Mouse (Mus musculus): Measurements from ENCODE around the gene Sclt1.
A peak's percentile ranks its signal among the peaks of the same experiment; 100 is the strongest.
"Not testable (repeated sequence)": the region's sequence is repeated elsewhere in the genome, so short reads cannot be mapped to it uniquely, and the experiment has no call there.

Sclt1 gene

DNA sequence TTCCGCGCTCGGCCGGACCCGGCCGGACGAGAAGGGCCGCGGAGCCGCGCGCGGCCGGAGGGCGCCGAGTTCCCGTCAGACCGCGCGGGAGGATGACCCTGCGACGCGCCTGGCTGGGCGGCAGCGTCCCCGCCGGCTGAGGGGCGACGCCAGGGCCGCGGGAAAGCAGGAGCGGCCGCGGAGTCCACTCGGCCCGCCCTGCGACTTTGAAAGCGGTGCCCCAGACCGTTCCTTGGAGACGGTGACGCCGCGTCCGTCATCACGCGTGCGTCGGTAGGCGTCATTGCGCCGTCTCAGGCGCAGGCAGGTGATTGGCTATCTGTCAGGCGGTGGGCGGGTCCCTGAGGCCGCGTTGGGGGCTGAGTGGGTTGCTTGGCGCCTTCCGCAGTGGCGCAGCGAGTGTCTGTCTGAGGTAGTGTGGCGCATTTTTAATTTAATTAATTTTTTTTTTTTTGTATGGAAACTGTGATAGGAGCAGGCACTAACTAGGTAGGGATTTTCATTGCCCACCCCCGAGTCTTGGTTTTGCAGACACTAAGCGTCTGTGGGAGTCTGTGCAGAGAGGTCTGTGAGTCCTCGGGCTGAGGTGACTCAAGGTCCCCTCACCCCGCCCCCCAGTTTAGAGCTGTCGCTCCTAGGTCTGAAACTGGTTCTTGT lies at the start of gene Sclt1, which contains the start of gene D3Ertd751e:
Gene Sclt1, minus strand, starts transcription at position 237 of the 657 bp plus-strand sequence.
Gene D3Ertd751e, plus strand, starts transcription at position 334 of the 657 bp plus-strand sequence.
- peak; percentile 96 to 98 for DNase-seq (ENCODE audit: low spot score in 2 of 2)

DNA sequence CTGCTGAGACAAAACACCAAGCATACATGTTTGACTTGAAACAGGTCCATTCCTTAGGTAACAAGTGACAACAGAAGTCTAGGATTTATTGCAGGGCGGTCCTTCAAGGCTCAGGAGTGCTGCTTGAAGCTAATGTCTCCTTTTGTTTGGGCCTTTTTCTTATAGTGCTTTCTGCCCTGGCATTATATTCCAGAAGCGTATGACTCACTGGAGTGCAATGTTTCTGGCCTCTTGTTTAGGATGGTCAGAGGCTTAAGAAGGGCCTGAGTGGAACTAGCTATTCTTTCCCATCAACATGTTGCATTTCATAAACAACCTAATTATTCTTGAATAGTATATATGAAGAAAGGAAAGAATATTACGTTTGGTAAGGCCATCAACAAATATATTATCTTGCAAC lies 19.8 kb upstream of the Sclt1 start:
- no peak for DNase-seq (ENCODE audit: low spot score in 2 of 2)

DNA sequence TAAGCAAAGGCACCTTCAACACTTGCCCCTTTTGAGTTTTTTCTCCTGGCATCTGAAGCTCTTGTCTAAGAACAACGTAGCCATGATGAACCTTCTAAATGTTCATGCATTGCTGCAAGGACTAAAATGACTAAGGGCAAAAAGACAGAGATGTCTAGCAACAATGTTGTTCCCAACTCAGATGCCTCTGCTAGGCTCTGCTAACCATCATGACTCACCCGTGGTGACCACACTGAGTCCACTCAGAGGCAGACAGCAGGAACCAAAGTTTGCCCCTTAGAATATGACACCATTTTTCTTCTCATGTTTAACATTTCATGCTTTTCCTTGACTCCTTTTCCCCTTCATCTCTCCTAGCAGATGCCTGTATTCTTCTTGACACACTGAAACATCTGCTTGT lies 12.2 kb upstream of the Sclt1 start:
- DNase-seq (ENCODE audit: low spot score in 2 of 2): no peak

DNA sequence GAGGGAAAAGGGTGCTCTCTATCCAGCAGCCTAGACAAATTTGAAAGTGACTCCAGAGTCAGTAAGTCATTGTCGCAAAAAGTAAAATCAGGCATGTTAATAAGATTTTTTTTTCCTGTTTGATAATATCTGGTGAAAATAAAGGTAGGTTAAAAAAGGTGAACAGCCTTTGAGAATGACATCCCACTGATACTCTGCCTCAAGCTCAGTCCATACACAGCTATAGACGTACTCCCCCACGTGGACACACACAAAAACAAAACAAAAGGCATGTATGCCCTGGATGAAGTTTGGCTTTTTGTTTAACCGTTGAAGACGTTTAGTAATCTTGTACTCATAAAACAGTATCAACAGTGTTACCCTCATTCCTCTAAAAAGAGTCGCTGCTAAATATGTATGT lies 1.1 kb upstream of the Sclt1 start:
- no peak for DNase-seq (ENCODE audit: low spot score in 2 of 2)

DNA sequence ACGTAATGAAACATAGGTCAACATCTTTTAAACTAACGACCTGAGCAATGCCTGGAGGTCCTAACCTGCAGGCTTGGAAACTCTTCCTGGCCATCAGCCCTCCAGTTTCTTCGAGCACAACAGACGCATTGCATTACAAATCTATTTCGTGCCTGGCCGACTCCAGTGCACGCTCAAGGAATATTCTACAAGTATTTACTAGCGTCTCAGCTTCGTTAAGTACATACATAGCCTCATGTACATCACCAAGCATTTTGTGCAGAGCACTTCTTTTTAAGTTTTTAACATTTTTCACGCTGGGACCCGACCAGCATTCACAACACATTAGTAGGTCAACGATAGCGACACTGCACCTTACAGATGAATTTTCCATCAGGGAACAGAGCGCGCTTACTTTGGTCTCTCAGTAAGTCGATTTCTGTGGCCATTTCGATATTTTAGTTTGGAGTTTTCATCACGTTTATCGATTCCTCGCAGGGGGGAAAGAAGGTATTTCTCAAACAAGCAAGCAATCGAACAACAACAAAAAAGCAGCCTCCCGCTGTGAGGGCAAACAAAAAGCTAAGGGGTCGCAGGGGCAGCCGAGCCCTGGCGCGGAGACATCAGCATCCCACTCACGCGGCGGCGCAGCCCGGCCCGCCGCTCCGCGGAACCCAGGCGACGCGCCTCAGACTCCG lies 575 bp downstream of the Sclt1 start:
- peak; percentile 6 to 15 for DNase-seq (ENCODE audit: low spot score in 2 of 2)

DNA sequence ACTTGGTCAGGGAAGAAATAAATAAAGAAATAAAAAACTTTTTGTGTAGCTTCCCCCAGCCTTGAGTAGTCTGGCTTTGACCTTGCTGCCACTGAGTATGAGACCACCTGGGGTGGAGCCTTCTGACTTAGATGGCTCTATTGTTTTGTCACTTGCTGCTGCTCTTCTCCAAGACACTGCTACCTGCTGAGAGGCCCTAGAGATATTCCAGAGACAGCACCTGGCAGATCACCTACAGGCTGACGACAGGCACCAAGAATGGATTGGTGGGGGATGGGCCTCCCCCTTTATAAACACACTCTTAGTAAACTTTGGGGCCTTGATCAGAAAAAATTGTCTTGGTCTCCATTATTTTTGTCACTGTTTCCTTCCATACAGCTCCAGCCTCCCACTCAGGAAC lies 46.6 kb downstream of the Sclt1 start:
- DNase-seq (ENCODE audit: low spot score in 2 of 2): no peak

DNA sequence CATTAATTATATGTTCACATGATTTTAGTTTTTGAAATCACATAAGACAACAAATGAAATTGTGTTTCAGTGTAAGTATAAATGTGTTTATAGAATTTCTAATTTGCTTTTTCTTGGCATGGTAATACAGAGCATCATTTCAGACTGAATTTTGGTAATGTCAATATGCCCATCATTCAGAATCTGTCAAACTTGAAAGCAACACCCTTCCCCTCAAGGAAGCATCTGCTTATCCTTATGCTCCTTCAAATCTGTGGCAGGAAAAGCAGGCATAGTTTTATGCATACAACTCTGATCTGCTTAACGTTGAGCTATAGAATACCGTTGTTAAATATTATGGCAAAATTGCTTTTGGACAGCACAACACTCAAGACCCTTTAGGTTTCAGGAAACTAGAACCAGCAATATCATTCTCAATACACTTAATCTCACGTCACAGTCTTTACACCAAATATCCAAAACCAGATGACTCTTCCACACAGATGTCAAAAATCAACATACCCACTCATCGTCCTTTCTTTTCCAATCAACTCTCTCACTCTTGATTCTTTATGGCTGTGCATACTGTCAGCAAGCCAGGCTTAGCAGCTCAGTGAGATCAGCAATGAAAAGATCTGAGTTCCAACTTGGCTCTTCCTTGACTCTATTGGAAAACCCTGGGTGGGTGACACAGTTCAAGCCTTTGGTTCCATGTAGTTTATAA lies 49.7 kb downstream of the Sclt1 start:
- DNase-seq (ENCODE audit: low spot score in 2 of 2): no peak

DNA sequence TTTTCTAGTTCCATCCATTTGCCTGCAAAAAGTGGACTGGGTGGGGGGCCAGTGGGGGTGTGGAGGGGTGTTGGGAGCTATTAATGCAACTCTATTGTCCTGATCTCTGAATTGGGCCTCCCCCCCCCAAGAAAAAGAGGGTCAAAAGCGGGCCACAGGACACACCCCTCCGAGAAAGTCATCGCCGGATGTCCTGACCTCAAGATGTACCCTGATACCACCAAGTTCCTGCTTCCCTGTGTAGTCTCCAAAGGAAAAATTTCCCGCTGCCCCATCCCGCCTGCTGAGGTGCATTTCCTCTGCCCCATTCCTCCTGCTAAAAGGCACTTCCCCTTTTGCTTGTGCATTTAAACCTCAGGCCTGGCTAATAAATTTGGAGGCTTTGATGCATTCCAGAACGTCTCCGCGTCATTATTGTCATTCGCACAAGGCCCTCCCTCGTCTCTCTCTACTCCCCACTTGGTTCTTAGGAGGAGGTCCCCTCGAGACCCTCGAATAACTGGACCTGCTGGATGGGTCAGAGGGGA lies 52.1 kb downstream of the Sclt1 start:
- DNase-seq (ENCODE audit: low spot score in 2 of 2): not testable (repeated sequence)

DNA sequence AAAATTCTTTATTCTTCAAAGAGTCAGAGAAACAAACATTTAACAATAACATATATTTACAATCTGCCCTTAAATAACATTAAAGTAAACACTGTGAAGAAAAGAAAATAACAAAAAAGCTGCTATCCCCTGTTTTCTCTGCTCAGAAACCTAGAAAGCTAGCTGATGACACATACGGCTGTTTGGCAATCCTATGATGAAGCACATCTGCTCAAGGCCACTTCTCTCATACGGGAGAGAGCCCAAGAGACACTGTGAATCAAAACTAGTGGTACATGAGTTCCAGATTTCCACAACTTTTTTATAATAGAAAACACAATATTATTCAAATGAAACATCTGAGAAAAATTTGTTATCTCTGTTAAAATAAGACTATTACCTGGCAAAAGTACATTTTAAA lies 55.9 kb downstream of the Sclt1 start:
- no peak for DNase-seq (ENCODE audit: low spot score in 2 of 2)

DNA sequence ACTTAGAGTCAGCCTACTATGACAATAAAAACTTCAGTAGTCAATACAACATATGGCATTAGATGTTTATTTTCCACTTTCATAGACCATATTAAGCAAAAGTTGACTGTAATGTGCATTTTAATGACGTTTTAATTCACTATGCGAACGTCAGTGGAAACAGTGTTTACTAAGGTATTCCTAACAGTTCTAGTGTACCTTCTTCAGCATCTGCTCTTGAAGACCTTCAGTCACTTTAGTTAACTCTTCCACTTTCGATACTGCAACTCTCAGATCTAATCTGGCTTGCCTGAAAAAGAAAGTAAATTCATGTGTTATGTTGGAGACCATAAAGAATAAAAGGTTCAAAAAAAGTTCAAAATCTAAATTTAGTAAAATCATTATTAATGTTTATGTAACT lies 60.2 kb downstream of the Sclt1 start:
- DNase-seq (ENCODE audit: low spot score in 2 of 2): no peak

DNA sequence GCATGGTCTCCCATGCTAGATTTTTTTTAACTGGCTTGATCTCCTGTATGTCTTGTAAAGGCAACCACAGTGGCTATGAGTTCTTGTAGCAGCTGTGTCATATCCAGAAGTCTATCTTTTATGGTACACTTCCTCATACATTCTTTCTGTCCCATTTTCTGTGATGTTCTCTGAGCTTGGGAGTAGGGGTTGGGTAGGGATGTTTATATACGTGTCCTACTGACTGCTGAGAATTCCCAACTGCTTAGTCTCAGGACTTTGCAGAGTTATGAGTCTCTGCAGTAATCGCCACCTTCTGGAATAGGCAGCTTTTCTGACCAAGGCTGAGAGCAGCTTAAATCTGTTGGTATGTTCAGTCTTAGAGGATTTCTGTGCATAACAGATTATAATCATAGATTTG lies 65.7 kb downstream of the Sclt1 start:
- no peak for DNase-seq (ENCODE audit: low spot score in 2 of 2)

DNA sequence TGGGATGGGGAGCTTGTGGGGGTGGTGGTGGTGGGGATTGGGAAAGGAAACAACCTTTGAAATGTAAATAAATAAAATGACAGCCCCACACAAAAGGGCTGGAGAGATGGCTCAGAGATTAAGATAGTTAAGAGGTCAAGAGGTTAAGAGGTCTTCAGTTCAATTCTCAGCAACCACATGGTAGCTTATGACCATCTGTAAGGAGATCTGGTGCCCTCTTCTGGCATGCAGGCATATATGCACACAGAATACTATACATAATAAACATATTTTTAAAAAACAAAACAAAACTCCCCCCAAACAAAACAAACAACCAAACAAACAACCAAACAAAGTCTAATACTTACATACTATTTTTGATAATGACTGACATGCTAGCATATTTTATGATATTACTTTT lies 67.5 kb downstream of the Sclt1 start:
- DNase-seq (ENCODE audit: low spot score in 2 of 2): no peak

DNA sequence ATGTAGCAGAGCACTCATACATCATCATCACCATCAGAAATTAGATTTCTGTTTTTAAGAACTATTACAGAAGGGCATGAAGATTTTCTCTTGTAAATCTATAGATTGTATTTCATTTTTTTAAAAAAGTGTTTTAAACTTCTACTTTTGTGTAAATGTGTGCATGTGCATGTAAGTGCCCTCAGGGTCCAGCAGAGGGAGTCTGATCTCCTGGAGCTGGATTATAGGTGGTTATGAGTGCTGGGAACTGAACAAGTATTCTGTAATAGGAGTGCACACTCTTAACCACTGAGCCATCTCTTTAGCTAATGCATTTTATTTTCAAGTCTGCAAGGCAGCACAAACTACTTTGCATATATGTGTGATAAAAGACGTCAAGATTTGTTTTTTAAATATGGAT lies 86.7 kb downstream of the Sclt1 start:
- no peak for DNase-seq (ENCODE audit: low spot score in 2 of 2)

DNA sequence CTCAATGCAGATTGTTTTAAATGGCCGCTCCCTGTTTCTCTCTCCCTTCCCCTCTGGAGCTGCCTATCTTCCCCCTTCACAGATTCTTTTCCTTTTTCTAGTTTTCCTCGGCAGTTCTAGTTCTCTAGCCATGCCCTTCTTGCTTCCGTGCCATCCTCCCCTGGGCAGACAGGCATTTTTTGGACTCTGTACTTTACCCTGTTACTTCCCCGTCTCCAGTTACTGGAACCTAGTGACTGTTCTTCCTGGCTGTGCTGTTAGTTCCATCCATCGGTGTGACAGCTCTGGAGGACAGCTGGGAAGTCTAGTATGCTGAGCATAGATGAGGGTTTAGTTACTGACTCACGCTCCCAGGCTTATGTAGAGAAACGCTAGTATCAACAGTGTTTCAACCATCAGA lies 121.3 kb downstream of the Sclt1 start:
- DNase-seq (ENCODE audit: low spot score in 2 of 2): no peak

DNA sequence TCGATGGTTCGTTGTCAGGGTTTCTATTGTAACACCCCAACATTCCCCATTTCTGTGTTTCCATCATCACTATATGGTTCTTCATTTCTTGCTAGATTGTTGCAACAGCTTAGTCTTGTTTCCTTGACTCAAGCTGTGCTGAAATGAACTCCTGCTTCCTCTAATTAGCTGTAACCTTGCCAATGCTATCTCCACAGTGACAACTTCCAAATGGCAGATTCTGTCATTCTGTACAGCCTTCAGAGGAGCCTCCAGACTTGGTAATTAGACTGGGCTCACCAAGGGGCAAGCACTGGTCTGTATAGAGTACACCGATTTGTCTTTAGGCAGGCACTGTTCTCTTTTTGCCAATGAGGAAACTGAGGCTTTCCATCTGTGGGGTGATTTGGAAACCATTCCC lies 123.8 kb downstream of the Sclt1 start:
- no peak for DNase-seq (ENCODE audit: low spot score in 2 of 2)

DNA sequence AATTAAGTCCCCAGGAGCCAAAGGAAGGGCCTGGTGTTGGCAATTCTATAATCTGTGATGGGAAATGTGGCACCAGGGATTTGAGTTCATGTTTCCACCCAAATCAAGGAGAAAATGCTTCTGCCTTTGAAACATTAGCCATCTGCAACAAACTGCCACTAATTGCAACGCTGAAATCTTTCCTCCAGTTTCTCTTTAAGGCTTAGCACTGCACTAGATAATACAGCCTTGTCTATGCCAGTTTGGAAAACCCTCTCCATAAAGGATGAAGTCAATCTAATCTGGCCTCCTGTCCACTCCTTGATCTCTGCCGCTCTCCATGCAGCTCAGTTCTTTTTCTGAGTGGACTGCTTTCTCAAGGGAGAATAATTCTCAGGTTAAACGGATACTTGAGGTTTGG lies 124.3 kb downstream of the Sclt1 start:
- DNase-seq (ENCODE audit: low spot score in 2 of 2): no peak

DNA sequence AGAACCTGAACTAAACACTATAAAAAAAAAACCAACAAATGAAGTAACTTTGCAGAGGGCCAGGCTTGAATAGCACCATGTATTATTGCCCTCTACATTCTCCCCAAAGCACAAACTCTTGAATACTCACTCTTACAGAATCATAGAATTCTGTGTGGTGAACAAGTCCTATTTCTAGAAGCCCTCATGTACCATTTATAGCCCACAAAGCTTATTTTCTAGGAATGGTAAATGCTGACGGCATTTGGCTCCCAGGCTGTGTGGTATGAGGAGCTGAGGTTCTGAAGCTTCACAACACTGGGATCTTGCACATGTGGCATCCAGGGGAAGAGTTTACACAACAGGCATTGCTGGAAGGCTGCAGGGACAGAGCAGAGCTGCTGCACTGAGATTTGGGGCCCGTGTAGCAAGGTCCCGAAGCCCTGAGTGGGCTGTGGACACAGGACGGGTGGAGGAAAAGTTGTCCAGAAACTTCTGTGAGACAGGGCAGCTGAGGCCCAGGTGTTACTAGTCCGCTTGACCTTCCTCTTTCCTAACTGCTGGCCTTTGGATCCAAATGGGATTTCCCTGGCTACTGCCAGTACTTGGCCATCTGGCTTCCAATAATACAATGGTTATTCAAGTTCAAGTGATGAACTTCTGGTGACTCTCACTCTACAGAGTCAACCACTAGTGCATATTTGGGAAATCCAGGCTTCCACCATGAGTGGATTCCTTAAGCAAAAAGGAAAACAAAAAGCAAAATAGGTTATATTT lies 127.9 kb downstream of the Sclt1 start:
- no peak for DNase-seq (ENCODE audit: low spot score in 2 of 2)

DNA sequence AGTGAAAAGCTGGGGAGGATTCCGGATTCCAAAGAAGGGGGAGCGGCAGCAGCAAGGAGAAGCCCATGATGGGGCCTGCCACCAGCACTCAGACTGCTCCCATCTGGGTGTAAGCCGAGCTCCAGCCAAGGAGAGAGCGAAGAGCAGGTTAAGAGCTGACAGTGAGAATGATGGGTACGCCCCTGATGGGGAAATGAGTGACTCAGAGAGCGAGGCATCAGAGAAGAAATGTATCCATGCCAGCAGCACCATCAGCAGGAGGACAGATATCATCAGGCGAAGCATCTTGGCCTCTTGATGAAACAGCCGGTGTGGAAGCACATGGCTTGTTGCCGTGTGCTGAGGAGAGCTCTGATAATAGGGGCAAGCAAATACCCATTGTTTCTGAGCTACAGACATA lies 128.6 kb downstream of the Sclt1 start:
- DNase-seq (ENCODE audit: low spot score in 2 of 2): no peak

DNA sequence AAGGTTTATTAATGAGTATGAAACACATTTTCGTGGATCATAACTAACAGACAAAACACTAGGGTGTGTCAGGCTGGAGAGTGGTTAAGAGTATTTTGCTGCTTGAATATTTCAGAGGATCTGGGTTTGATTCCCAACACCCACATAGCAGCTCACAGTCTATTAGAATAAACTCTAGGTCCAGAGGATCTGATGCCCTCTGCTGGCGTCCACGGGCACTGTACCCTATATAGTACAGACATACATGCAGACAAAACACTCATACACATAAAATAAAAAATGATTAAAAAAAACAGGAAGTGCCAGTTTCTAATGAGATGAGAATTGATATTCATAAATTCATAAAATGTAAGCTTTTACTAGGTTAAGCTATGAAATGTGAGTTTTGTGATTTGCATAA lies 130.1 kb downstream of the Sclt1 start:
- no peak for DNase-seq (ENCODE audit: low spot score in 2 of 2)

DNA sequence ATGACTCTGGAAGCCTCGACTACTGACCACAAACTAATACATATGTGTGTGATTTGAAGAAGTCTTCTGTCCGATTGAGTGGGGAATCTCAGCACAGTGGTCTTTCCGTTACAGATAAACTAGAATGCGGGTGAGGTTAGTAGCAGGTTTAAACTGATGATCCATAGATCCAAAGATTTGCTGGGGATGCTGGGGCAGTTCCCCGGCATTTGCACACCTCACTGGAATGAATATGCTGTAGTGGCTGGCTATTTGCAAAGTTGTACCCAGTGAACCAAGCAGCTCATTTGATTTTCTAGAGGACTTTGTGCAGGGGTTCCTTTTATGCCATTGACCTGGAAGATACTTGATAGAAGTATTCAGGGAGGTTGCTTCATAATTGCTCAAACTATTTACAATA lies 133.2 kb downstream of the Sclt1 start:
- no peak for DNase-seq (ENCODE audit: low spot score in 2 of 2)

DNA sequence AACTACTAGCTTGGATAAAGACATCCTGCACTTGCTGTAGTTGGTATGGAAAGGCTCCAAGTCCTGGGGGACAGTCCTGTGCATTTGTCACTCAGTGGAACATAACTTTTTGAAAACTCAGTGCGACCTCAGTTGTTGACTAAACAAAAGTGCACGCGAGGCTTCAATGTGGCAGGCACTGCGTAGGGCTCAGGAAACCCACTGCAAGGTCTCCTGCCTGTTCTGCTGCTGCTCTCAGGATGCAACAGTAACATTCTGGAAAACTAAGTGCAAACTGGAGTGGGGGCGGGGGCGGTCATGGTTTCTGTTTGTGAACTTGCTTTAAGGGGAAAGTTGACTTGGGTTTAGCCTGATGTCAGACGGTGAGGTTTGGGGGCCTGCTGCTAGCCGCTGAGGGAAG lies 134.8 kb downstream of the Sclt1 start:
- no peak for DNase-seq (ENCODE audit: low spot score in 2 of 2)

DNA sequence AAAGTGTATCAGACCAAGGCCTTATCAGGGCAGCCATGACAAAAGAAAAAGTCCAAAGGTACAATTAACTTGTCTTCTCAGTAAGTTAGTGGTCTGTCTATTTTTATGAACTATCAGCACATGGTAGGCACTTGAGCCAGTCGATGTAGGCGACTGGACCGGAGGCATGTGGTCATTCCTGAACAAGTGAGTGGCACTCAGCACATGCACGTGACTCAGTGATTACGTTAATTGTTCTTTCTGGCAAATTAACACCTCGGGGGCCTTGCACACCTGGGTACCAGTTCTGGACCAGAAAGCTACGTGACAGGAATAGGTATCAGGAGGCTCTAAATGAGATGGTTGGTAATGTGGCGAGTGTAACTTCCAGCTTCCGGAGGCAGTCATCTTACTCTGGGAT lies 135.3 kb downstream of the Sclt1 start:
- DNase-seq (ENCODE audit: low spot score in 2 of 2): no peak

Data from frontal cortex, postnatal 10 days (tissue).